Mouse (Mus musculus): ENCODE measurements around the gene Clmp. TPM values are rescaled to one million over a fixed set of nuclear protein-coding genes. Genes with fewer than 3 reads are reported as not detected.

The Clmp gene
- polyA plus RNA-seq, 1 experiment, result 11.8 TPM

DNA sequence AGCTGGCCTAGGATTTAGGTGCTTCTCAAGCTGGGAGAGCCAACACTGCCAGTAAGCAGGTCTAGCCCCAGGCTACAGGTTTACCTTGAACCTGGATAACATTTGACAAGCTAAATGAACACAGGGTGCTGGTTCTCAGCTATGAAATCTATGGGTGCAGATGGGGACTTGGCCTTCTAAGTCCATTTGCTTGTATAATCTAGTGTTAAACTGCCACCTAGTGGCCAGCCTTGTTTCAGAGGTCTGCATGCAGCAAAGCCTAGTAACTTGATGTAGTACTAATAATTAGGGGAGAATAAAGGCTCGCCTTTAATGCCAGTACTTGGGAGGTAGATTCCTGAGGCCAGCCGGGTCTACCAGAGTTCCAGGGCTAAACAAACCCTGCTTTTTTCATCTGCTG is 119.5 kb downstream of the Clmp start:
- no peak overlapping the region for H3K4me3 ChIP-seq (replicated peaks; ENCODE audit: extremely low read depth, low read depth, low read length)
- TF ChIP-seq CTCF (IDR thresholded peaks at IDR 0.05; ENCODE audit: insufficient read depth, low read length), result peak; percentile 44
- no peak for TF ChIP-seq POLR2A (IDR thresholded peaks at IDR 0.05; ENCODE audit: borderline replicate concordance, extremely low read depth, low read depth, low read length)
- peak; percentile 54 for DNase-seq
- WGBS, result 35% methylated on average over 2 of the region's 2 CpGs
- peaks cover 26% of the 10 kb centered on the region for H3K4me1 ChIP-seq (ENCODE audit: control insufficient read depth, insufficient read depth, low read length)

DNA sequence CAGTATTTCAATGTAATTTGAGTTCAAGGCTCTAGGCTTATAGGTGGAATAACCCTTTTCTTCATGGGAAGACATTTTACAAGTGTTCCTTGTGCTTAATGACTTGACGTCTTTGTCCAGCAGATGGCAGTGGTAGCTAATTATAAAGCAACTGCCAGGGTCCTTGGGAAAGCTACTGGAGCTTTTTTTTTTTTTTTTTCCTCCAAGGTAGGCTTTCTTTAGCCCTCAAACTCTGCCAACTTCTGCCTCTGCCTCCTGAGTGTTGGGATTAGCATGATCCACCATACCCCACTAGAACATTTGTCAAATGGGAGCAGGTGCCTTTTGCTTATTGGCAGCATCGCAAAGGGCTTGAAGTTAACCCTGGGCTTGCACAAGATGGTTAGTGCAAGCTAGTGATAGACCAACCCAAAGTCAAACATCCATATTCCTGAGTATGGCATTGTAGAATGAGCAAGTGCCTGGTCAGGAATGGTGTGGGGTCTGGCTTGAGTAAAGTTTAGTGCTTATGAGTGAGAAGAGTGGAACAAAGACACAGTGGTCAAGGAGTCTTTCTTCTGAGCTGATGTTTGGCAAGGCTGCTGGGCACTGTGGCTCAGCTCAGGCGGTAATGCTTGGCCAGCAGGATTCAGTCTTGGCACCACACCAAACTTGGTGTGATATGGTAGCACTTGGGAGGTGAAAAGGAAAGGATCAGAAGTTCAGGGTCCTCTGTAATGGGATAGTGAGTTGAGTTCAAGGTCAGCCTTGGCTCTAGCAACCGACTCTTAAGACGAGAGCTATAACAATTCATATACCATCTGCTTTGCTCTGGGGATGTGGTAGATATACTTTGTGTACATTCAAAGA is 120.9 kb downstream of the Clmp start:
- TF ChIP-seq CTCF (IDR thresholded peaks at IDR 0.05; ENCODE audit: insufficient read depth, low read length) (no peak), POLR2A (IDR thresholded peaks at IDR 0.05; ENCODE audit: borderline replicate concordance, extremely low read depth, low read depth, low read length) (peak; percentile 20; the same call in 1 of the 2 replicates)

DNA sequence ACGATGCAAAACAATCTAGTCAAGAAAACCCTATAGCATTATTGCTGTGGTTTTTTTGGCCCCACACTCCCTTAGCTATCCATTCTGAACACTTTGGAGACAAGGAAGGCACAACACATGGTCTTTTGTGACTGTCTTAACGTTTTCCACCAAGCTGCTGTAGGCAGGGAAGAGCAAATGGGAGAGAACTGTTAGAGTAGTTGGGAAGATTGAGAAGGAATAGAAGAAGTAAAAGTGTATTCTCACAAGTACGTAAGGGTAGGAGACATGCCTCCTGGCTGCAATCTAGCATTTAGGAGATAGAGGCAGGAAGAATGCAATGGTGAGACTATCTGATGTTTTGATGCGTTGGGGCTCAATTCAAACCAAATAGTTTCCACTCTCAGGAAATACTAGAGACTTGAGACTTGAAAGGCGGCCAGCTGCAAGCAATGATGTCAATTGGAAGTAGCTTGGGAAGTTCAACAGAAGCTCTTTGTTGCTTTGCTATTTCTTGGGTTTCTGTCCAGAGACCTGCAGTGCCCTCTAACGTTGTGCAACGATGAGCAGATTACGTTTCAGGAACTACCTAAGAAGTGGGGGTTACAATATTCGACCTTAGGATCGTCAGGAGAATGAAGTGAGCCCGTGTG is 121.6 kb downstream of the Clmp start:
- no peak overlapping the region for H3K4me3 ChIP-seq (replicated peaks; ENCODE audit: extremely low read depth, low read depth, low read length)
- peaks cover 26% of the 10 kb centered on the region for H3K4me1 ChIP-seq (ENCODE audit: control insufficient read depth, insufficient read depth, low read length)
- 10% methylated on average over 11 of the region's 11 CpGs for WGBS
- no peak for TF ChIP-seq CTCF (IDR thresholded peaks at IDR 0.05; ENCODE audit: insufficient read depth, low read length)
- TF ChIP-seq POLR2A (IDR thresholded peaks at IDR 0.05; ENCODE audit: borderline replicate concordance, extremely low read depth, low read depth, low read length), result no peak
- DNase-seq, result no peak

More for the DNA sequence above, 120.9 kb downstream of the Clmp start:
- no peak for DNase-seq
- WGBS, result 33% methylated on average over 5 of the region's 5 CpGs
- Histone ChIP-seq H3K4me3 (replicated peaks; ENCODE audit: extremely low read depth, low read depth, low read length) (no peak overlapping the region), H3K4me1 (ENCODE audit: control insufficient read depth, insufficient read depth, low read length) (peaks cover 26% of the 10 kb centered on the region)

DNA sequence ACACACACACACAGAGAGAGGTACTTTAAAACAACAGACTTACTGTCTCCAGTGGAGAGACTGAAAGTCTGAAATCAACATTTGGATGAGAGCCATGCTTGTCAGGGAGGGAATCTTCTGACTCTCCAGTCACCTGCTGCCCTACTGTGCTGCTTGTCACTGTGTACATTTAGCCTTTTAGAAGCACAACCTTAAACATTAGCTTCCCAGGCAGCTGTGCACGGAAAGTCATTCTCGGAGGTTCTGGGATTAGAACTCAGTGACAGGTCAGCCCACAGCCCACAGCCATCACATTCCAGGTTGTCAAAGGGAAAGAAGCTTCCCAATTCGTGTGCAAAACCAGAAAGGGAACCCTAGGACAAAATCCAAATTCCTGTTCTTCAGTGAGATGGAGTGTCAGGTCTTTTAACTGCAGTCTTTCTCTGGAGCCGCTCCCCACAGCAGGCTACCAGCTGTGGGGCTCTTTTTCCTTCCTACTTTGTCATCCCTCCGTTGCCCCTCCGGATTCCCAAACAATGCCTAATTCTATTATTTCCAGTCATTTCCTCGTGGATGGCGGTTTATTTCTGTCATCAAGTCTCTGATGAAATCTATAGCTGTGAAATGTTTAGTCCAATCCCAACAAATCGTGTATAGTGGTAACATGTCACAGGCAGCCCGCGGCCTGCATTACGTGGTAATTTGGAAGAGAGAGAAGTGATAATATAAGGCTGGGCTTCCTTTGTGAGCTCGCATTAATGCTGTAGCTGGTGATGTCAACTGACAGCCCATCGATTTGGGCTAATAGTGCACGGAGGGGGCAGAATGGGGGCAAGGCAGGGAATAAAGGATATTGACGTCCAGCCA is 122.5 kb downstream of the Clmp start:
- TF ChIP-seq POLR2A (IDR thresholded peaks at IDR 0.05; ENCODE audit: borderline replicate concordance, extremely low read depth, low read depth, low read length), result no peak
- TF ChIP-seq CTCF (IDR thresholded peaks at IDR 0.05; ENCODE audit: insufficient read depth, low read length), result no peak
- no peak for DNase-seq
- peaks cover 26% of the 10 kb centered on the region for H3K4me1 ChIP-seq (ENCODE audit: control insufficient read depth, insufficient read depth, low read length)
- H3K4me3 ChIP-seq (replicated peaks; ENCODE audit: extremely low read depth, low read depth, low read length), result no peak overlapping the region
- 44% methylated on average over 16 of the region's 16 CpGs for WGBS

DNA sequence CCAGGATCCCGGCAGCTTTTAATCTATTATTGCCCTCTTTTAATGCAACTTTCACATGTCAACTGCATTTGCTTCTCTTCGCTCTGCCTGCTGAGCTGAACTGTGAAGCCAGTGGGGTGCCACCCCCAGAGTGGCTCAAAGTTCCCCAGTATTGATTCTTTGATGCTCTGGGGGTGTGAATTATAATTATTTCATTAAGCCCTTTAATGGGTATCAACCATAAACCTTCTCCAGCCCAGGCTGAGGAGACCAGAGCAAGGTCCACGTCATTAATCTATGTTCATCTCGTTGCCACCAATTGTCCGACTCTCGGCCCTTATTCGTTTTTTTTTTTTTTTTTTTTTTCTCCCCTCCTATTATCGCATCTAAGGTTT is 123.1 kb downstream of the Clmp start:
- DNase-seq, result no peak
- 75% methylated on average over 8 of the region's 8 CpGs for WGBS
- TF ChIP-seq CTCF (IDR thresholded peaks at IDR 0.05; ENCODE audit: insufficient read depth, low read length) (no peak), POLR2A (IDR thresholded peaks at IDR 0.05; ENCODE audit: borderline replicate concordance, extremely low read depth, low read depth, low read length) (no peak)
- Histone ChIP-seq H3K4me3 (replicated peaks; ENCODE audit: extremely low read depth, low read depth, low read length) (no peak overlapping the region), H3K4me1 (ENCODE audit: control insufficient read depth, insufficient read depth, low read length) (peaks cover 23% of the 10 kb centered on the region)

DNA sequence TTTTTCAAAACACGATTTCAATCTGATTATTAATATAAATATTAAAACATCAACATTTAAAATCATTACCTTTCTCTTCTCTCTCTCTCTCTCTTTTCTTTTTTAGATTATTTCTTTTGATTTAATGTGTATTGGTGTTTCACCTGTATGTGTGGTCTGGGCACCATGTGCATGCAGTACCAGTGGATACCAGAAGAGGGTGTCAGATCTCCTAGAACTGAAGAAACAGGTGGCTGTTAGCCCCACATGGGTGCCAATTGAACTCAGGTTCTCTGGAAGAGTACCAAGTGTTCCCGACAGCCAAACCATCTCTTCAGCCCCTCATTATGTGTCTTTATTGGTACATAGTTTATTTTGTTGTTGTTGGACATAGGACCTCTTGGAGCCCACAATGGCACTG is 126.1 kb downstream of the Clmp start:
- no peak overlapping the region for H3K4me3 ChIP-seq (replicated peaks; ENCODE audit: extremely low read depth, low read depth, low read length)
- H3K4me1 ChIP-seq (ENCODE audit: control insufficient read depth, insufficient read depth, low read length), result peaks cover 12% of the 10 kb centered on the region
- TF ChIP-seq POLR2A (IDR thresholded peaks at IDR 0.05; ENCODE audit: borderline replicate concordance, extremely low read depth, low read depth, low read length) (no peak), CTCF (IDR thresholded peaks at IDR 0.05; ENCODE audit: insufficient read depth, low read length) (no peak)
- WGBS, result 56% methylated on average over 2 of the region's 2 CpGs
- DNase-seq, result no peak

DNA sequence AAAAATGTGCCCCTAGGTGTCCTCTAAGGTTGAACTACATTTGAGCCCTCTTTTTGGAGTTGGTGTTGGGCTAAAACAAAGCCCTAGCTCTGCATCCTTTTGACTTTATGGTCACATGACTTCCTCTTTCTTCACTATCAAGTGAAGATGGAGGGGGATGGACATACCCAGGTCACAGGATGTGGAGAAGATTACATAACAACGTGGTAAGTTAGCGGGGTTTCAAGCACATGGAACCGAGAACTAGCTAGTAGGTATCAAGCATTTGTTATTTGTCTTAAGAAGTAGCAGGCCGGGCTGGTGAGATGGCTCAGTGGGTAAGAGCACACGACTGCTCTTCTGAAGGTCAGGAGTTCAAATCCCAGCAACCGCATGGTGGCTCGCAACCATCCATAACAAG is 128.3 kb downstream of the Clmp start:
- Histone ChIP-seq H3K4me3 (replicated peaks; ENCODE audit: extremely low read depth, low read depth, low read length) (no peak overlapping the region), H3K4me1 (ENCODE audit: control insufficient read depth, insufficient read depth, low read length) (no peaks in the 10 kb centered on the region; the same call in 1 of the 2 replicates)
- TF ChIP-seq CTCF (IDR thresholded peaks at IDR 0.05; ENCODE audit: insufficient read depth, low read length), result no peak
- TF ChIP-seq POLR2A (IDR thresholded peaks at IDR 0.05; ENCODE audit: borderline replicate concordance, extremely low read depth, low read depth, low read length), result no peak
- WGBS, result 74% methylated on average over 7 of the region's 7 CpGs
- DNase-seq, result no peak

DNA sequence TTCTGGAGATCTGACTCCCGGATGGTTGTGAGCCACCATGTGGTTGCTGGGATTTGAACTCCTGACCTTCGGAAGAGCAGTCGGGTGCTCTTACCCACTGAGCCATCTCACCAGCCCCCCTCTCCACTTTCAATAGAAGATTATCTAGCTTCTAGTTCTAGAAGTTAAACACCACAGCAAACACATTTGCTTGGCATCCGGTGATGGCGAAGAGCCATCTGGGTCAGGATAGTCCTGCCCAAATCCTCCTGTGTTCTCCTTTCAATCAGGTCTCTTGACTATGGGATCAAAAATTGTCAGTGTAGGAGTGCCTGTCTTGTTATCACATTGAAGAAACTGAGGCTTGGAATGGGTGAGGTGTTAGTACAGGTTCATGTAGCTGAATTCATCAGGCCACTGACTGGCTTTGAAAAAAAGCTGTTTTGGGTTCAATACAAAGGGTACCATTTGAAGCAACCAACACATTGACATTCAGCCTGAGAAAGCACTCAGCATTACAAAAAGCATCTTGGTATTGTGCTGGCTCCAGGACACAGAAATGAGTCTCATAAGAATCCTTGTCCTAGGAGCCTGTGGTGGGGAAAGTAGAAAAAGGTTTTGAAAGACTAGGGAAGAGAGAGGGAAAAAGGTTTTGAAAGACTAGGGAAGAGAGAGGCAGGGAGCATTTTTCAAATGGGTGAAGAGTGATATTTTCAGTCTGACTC is 131.7 kb downstream of the Clmp start:
- WGBS, result 77% methylated on average over 5 of the region's 5 CpGs
- Histone ChIP-seq H3K4me3 (replicated peaks; ENCODE audit: extremely low read depth, low read depth, low read length) (no peak overlapping the region), H3K4me1 (ENCODE audit: control insufficient read depth, insufficient read depth, low read length) (no peaks in the 10 kb centered on the region; the same call in 1 of the 2 replicates)
- TF ChIP-seq POLR2A (IDR thresholded peaks at IDR 0.05; ENCODE audit: borderline replicate concordance, extremely low read depth, low read depth, low read length), result no peak
- TF ChIP-seq CTCF (IDR thresholded peaks at IDR 0.05; ENCODE audit: insufficient read depth, low read length), result no peak
- DNase-seq, result no peak

DNA sequence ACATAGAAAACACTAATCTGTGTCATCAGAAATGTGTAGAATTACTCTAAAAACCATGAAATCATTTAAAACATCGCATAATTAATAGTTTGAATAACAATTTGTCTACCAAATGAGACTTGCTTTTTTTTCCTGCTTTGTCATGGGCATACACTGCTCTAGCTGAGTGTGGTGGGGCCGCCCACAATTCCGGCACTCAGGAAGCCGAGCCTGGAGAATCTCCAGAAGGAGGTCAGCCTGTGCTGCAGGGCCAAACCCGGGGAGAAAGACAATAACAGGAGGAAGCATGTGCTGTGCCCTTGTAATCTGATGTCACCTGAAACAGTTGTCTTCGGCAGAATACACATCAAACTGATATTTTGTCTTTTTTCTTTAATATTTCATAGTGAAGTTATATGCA is 139.8 kb downstream of the Clmp start:
- WGBS, result 38% methylated on average over 6 of the region's 6 CpGs
- DNase-seq, result no peak
- H3K4me3 ChIP-seq (replicated peaks; ENCODE audit: extremely low read depth, low read depth, low read length), result no peak overlapping the region
- H3K4me1 ChIP-seq (ENCODE audit: control insufficient read depth, insufficient read depth, low read length), result no peaks in the 10 kb centered on the region
- TF ChIP-seq POLR2A (IDR thresholded peaks at IDR 0.05; ENCODE audit: borderline replicate concordance, extremely low read depth, low read depth, low read length) (no peak), CTCF (IDR thresholded peaks at IDR 0.05; ENCODE audit: insufficient read depth, low read length) (no peak)
